8 mouse cellular contexts compared by ENCODE assay signal in the genomic region with DNA sequence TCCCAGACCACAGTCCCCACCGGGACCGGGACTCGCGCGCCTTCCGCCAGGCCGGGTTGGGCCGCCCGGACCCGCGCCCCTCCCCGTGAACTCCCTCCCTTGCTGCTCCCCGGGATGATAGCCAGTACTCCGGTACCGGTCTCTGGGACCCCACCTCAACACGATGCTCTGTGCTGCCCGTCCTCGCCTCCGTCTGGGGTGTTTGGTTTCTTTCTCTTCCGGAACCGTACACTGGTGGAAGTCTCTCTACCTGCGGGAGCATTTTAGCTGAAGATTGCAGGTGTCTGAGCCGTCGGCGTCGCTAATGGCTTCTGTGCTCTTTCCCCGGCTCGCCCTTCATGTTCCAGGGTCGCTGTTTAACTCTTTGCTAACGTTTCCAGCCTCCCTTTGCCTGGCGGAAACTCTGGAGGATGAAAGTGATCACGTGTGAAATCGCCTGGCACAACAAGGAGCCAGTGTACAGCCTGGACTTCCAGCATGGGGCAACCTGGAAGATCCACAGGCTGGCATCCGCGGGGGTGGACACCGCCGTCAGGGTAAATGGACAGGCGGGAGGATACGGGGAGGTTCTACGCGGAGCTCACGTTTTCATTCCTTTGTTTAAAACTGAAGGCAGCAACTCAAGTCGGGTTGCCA. TPM values are rescaled to one million over a fixed set of nuclear protein-coding genes. Genes with fewer than 3 reads are reported as not detected.
A peak's percentile ranks its signal among the peaks of the same experiment; 100 is the strongest.
DNase-seq lines count a peak whose midpoint lies in the region; ATAC-seq and TF ChIP-seq lines count a peak whose summit lies in the region.

No protein-coding gene starts in this region.

- no peak for TF ChIP-seq CTCF in Patski (IDR thresholded peaks at IDR 0.05)
- TF ChIP-seq CTCF in heart, postnatal 0 days (IDR thresholded peaks at IDR 0.05; ENCODE audit: low read depth): no peak

- H3K4me2 ChIP-seq in heart, postnatal 0 days (ENCODE audit: low read depth, low read length): peak overlapping the region; percentile 97
- H3K4me2 ChIP-seq in limb, embryonic 13.5 days (replicated peaks): peak overlapping the region; percentile 77

- 0 out of 2 replicates have a peak, but pooled peaks cover 4% of the 10 kb centered on the region for H3K4me1 ChIP-seq in heart, postnatal 0 days (ENCODE audit: control insufficient read depth, insufficient read depth)
- peaks cover 21% of the 10 kb centered on the region for H3K4me1 ChIP-seq in limb, embryonic 13.5 days

- H3K4me3 ChIP-seq in heart, postnatal 0 days (ENCODE audit: low read depth, low read length): peak overlapping the region; percentile 85
- peak overlapping the region; percentile 78 for H3K4me3 ChIP-seq in limb, embryonic 13.5 days

- ATAC-seq in Patski: peak; percentile 45
- ATAC-seq in heart, postnatal 0 days (ENCODE audit: insufficient read depth, low read depth): peak; percentile 49
- no peak; the same call in 1 of the 2 replicates for ATAC-seq in limb, embryonic 13.5 days (ENCODE audit: low FRiP score, low read depth)

- POLR2A ChIA-PET in Patski (lab: Charles Lee): interaction anchor here (1.3 kb wide), 1 partner anchor 10 kb away, joined by 5 read pairs; no protein-coding TSS in a partner anchor

- H3K36me3 ChIP-seq in heart, postnatal 0 days (replicated peaks; ENCODE audit: control insufficient read depth, insufficient read depth, low read length): peaks cover 6% of the 10 kb centered on the region; the same call in 1 of the 2 replicates
- peaks cover 27% of the 10 kb centered on the region for H3K36me3 ChIP-seq in limb, embryonic 13.5 days

- in situ Hi-C loops in Patski (cut with MboI; ENCODE audit: low pct_unique_long_range_greater_than_20kb): no loop called here

- no peaks in the 10 kb centered on the region for H3K9me3 ChIP-seq in heart, postnatal 0 days (replicated peaks; ENCODE audit: control insufficient read depth, low read length)
- H3K9me3 ChIP-seq in limb, embryonic 13.5 days: no peaks in the 10 kb centered on the region; the same call in 1 of the 2 replicates

- WGBS in heart, postnatal 0 days: under 1% methylated on average over 43 of the region's 43 CpGs
- under 1% methylated on average over 43 of the region's 43 CpGs for WGBS in limb, embryonic 13.5 days

- CTCF ChIA-PET in Patski (lab: Charles Lee): interaction anchor here (1.7 kb wide), 1 partner anchor 16 kb away, joined by 5 read pairs; no protein-coding TSS in a partner anchor

- peak; percentile 26 for DNase-seq in kidney, adult 18-20 months
- no peak for DNase-seq in kidney, adult 11 months
- DNase-seq in Patski (ENCODE audit: low read depth, low spot score): no peak
- DNase-seq in embryo, embryonic 11.5 days (ENCODE audit: low read depth, low spot score): peak; percentile 17
- peak; percentile 10 for DNase-seq in heart, postnatal 0 days (ENCODE audit: low spot score)
- DNase-seq in neural tube, embryonic 10.5 days (ENCODE audit: extremely low spot score, low spot score): peak; percentile 57
- no peak for DNase-seq in left cerebral cortex, adult 8-10 months (ENCODE audit: low spot score in 2 of 2)

- peak overlapping the region; percentile 60 for H3K9ac ChIP-seq in heart, postnatal 0 days (replicated peaks; ENCODE audit: low read depth, low read length)
- H3K9ac ChIP-seq in limb, embryonic 13.5 days: peak overlapping the region; percentile 80

- no peak for TF ChIP-seq EP300 in heart, postnatal 0 days (IDR thresholded peaks at IDR 0.05; ENCODE audit: low read depth)

- no peaks in the 10 kb centered on the region for H3K27me3 ChIP-seq in Patski
- no peaks in the 10 kb centered on the region for H3K27me3 ChIP-seq in heart, postnatal 0 days (ENCODE audit: control insufficient read depth, insufficient read depth, low read length)
- no peaks in the 10 kb centered on the region for H3K27me3 ChIP-seq in limb, embryonic 13.5 days

- H3K27ac ChIP-seq in heart, postnatal 0 days (ENCODE audit: low read depth): no peak overlapping the region
- no peak overlapping the region; the same call in 1 of the 2 replicates for H3K27ac ChIP-seq in limb, embryonic 13.5 days

RNA-seq across cellular contexts. Expression of a gene that starts 0.5 kb away (rescaled TPM):
- 32.1 TPM for polyA plus RNA-seq in Patski (2021)
- total RNA-seq in heart, postnatal 0 days (2014; rRNA removed; ENCODE audit: low replicate concordance): 13.6 and 15.1 TPM in 2 replicates
- polyA plus RNA-seq in heart, postnatal 0 days (2015; fragmentation: Nextera tagmentation; extraction: Ambion mirVana): 12.6 and 13.1 TPM in 2 replicates
- 75.1 and 80.0 TPM in 2 replicates for polyA plus RNA-seq in limb, embryonic 13.5 days (2015; fragmentation: Nextera tagmentation; extraction: Ambion mirVana)
- 1 to 10 TPM; 1.0 to 3.6 (median 1.4) TPM for total RNA-seq in left cerebral cortex, adult 8-10 months (2022)

RNA-seq across cellular contexts. Expression of a gene that starts 52.3 kb away (rescaled TPM):
- 31.2 TPM for polyA plus RNA-seq in Patski (2021)
- 35.5 and 38.8 TPM in 2 replicates for total RNA-seq in heart, postnatal 0 days (2014; rRNA removed; ENCODE audit: low replicate concordance)
- 14.7 and 20.2 TPM in 2 replicates for polyA plus RNA-seq in heart, postnatal 0 days (2015; fragmentation: Nextera tagmentation; extraction: Ambion mirVana)
- 38.5 TPM in 2 replicates for polyA plus RNA-seq in limb, embryonic 13.5 days (2015; fragmentation: Nextera tagmentation; extraction: Ambion mirVana)
- 10 to 100 TPM; 27.7 to 34.8 (median 29.4) TPM for total RNA-seq in left cerebral cortex, adult 8-10 months (2022)

Comparison
In these comparisons a context has a peak if more than half of its experiments do, and no peak if none do; other contexts are left out.
1. DNase-seq: peak in kidney, adult 18-20 months (single experiment), embryo, embryonic 11.5 days (single experiment), heart, postnatal 0 days (single experiment) and neural tube, embryonic 10.5 days (single experiment); none in kidney, adult 11 months (single experiment), Patski (single experiment) and left cerebral cortex, adult 8-10 months (0 of 2).